Mouse (Mus musculus): ENCODE measurements around the gene Tmigd1.
A peak's percentile ranks its signal among the peaks of the same experiment; 100 is the strongest.
"Not testable (repeated sequence)": the region's sequence is repeated elsewhere in the genome, so short reads cannot be mapped to it uniquely, and the experiment has no call there.

Tmigd1 gene

DNA sequence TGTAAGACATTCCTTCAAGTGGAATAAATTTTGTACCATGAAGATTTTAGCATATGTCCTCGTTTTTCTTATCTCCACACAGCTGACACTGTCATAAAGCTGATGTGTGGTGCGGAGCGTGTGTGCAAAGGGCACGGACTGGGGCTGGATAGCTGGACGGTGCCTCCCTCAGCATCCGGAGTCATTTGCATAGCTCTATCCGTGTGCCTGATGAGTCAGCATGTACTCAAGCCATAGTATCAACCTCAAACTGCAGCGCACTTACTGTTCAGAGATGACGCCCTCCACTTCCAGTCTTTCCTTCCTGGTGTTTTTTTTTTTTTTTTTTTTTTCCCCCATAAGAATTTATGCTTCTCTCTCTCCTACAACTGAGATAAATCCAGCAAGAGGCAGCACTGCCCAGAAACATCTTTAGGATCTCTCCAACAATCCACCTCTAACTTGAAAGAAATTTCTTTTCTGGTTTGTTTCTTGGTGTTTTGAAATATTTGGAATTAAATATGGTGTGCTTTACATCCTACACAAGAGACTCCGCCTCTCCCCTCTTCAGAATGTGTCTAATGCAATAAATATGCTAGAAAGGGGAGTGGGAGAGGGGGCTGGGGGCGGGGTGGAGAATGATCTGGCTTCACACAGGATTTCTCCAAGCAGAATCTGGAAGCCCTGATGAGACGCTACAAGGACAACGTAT is 14.7 kb downstream of the Tmigd1 start:
- no peaks in the 10 kb centered on the region for H3K27me3 ChIP-seq (ENCODE audit: control insufficient read depth, insufficient read depth, low read length, poor library complexity, severe bottlenecking)
- no peak for DNase-seq (ENCODE audit: low read depth, low spot score)
- H3K36me3 ChIP-seq (ENCODE audit: control insufficient read depth, insufficient read depth, low read length, poor library complexity, severe bottlenecking) = no peaks in the 10 kb centered on the region

- H3K36me3 ChIP-seq (ENCODE audit: control insufficient read depth, insufficient read depth, low read length, poor library complexity, severe bottlenecking) = no peaks in the 10 kb centered on the region
- DNase-seq (ENCODE audit: low read depth, low spot score) = no peak
- no peaks in the 10 kb centered on the region for H3K27me3 ChIP-seq (ENCODE audit: control insufficient read depth, insufficient read depth, low read length, poor library complexity, severe bottlenecking)
Measured at GRCm38 (mm10) chr11:76917230-76917548, 15.2 kb downstream of the Tmigd1 start.

DNA sequence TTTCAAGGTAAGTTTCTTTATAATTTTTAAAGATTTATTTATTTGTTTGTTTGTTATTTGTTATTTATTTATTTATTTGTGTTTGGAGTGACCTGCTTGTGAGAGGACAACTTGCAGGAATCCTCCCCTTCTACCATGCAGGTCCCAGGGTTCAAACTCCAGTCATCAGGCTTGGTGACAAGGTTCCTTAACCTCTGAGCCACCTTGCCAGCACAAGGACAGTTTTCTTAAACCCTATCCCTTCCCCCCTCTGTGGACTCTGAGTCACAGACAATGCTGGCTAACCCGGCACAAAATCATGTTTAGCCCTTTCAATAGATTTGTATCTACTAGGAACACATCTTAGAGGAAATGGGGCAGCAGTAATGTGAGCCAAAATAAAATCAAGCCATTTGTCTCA is 18.6 kb downstream of the Tmigd1 start:
- Histone ChIP-seq H3K36me3 (ENCODE audit: control insufficient read depth, insufficient read depth, low read length, poor library complexity, severe bottlenecking) (no peaks in the 10 kb centered on the region), H3K27me3 (ENCODE audit: control insufficient read depth, insufficient read depth, low read length, poor library complexity, severe bottlenecking) (no peaks in the 10 kb centered on the region; the same call in 1 of the 2 replicates)
- DNase-seq (ENCODE audit: low read depth, low spot score) = no peak

DNA sequence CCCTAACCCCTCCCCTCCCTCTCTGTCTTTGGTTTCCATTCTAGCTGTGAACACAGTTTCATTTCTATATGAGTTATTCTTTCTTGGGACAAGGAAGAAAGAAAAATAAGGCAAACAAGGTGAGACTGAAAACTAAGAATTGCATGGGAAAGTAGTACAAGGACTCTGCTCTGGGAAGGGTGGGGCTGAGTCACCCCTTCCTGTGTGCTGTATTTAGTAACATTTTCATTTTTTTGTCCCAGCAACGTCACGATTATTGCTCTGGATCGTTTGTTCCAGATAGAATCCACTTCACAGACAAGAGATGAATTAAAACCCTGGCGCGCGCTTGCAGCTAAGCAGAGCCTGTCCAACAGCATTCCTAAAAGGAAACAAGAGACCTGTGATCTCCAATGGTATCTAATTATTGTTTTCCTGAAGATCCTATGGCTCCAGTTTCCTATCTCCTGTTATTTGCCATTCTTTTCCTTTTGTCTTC is 22.8 kb downstream of the Tmigd1 start, which contains the start of gene Blmh:
Gene Blmh (plus strand): TSS at position 51 of the 478 bp plus-strand sequence.
- no peak for DNase-seq (ENCODE audit: low read depth, low spot score)
- no peaks in the 10 kb centered on the region; the same call in 1 of the 2 replicates for H3K27me3 ChIP-seq (ENCODE audit: control insufficient read depth, insufficient read depth, low read length, poor library complexity, severe bottlenecking)
- H3K36me3 ChIP-seq (ENCODE audit: control insufficient read depth, insufficient read depth, low read length, poor library complexity, severe bottlenecking) = no peaks in the 10 kb centered on the region

GRCm38 (mm10) chr11:76928586-76928985 is 26.6 kb downstream of the Tmigd1 start:
- not testable (repeated sequence) for H3K36me3 ChIP-seq (ENCODE audit: control insufficient read depth, insufficient read depth, low read length, poor library complexity, severe bottlenecking); DNase-seq (ENCODE audit: low read depth, low spot score); H3K27me3 ChIP-seq (ENCODE audit: control insufficient read depth, insufficient read depth, low read length, poor library complexity, severe bottlenecking)

- no peaks in the 10 kb centered on the region for H3K36me3 ChIP-seq (ENCODE audit: control insufficient read depth, insufficient read depth, low read length, poor library complexity, severe bottlenecking)
- H3K27me3 ChIP-seq (ENCODE audit: control insufficient read depth, insufficient read depth, low read length, poor library complexity, severe bottlenecking) = no peaks in the 10 kb centered on the region
- DNase-seq (ENCODE audit: low read depth, low spot score) = peak; percentile 26
Measured at GRCm38 (mm10) chr11:76933209-76933608, 31.2 kb downstream of the Tmigd1 start.

GRCm38 (mm10) chr11:76936578-76936977 is 34.6 kb downstream of the Tmigd1 start:
- DNase-seq (ENCODE audit: low read depth, low spot score) = no peak
- Histone ChIP-seq H3K36me3 (ENCODE audit: control insufficient read depth, insufficient read depth, low read length, poor library complexity, severe bottlenecking) (no peaks in the 10 kb centered on the region), H3K27me3 (ENCODE audit: control insufficient read depth, insufficient read depth, low read length, poor library complexity, severe bottlenecking) (no peaks in the 10 kb centered on the region)

GRCm38 (mm10) chr11:76944839-76945238 is 42.9 kb downstream of the Tmigd1 start:
- no peaks in the 10 kb centered on the region for H3K27me3 ChIP-seq (ENCODE audit: control insufficient read depth, insufficient read depth, low read length, poor library complexity, severe bottlenecking)
- no peak for DNase-seq (ENCODE audit: low read depth, low spot score)
- H3K36me3 ChIP-seq (ENCODE audit: control insufficient read depth, insufficient read depth, low read length, poor library complexity, severe bottlenecking) = no peaks in the 10 kb centered on the region

- Histone ChIP-seq H3K36me3 (ENCODE audit: control insufficient read depth, insufficient read depth, low read length, poor library complexity, severe bottlenecking) (no peaks in the 10 kb centered on the region), H3K27me3 (ENCODE audit: control insufficient read depth, insufficient read depth, low read length, poor library complexity, severe bottlenecking) (no peaks in the 10 kb centered on the region)
- DNase-seq (ENCODE audit: low read depth, low spot score) = peak; percentile 87
Measured at GRCm38 (mm10) chr11:76945386-76946202, 43.6 kb downstream of the Tmigd1 start.

GRCm38 (mm10) chr11:76946203-76946585 is 44.2 kb downstream of the Tmigd1 start:
- H3K27me3 ChIP-seq (ENCODE audit: control insufficient read depth, insufficient read depth, low read length, poor library complexity, severe bottlenecking) = no peaks in the 10 kb centered on the region
- peaks cover under 1% of the 10 kb centered on the region; the same call in 1 of the 2 replicates for H3K36me3 ChIP-seq (ENCODE audit: control insufficient read depth, insufficient read depth, low read length, poor library complexity, severe bottlenecking)
- DNase-seq (ENCODE audit: low read depth, low spot score) = peak; percentile 5

DNA sequence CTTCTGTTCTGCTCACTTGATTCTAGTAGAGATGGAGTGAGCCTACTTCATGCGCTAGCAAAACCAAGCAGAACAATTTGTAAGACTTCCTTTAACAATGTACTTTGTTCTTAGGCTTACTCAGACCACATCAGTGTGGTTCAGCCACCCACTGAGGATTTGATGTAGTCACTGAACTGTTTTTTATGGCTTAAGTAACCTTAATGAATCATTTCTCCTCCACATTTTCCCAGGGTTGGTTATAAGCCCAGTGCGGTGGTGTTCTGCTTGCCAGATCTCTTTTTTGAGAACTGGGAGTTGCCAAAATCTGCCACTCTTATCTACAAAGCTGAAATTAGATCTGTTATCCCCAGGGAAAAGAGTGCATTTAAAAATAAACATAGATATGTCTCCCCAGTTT is 51.6 kb downstream of the Tmigd1 start:
- H3K36me3 ChIP-seq (ENCODE audit: control insufficient read depth, insufficient read depth, low read length, poor library complexity, severe bottlenecking) = peaks cover 9% of the 10 kb centered on the region
- no peaks in the 10 kb centered on the region for H3K27me3 ChIP-seq (ENCODE audit: control insufficient read depth, insufficient read depth, low read length, poor library complexity, severe bottlenecking)
- DNase-seq (ENCODE audit: low read depth, low spot score) = no peak

- no peak for DNase-seq (ENCODE audit: low read depth, low spot score)
- Histone ChIP-seq H3K36me3 (ENCODE audit: control insufficient read depth, insufficient read depth, low read length, poor library complexity, severe bottlenecking) (peaks cover 12% of the 10 kb centered on the region), H3K27me3 (ENCODE audit: control insufficient read depth, insufficient read depth, low read length, poor library complexity, severe bottlenecking) (no peaks in the 10 kb centered on the region)
Measured at GRCm38 (mm10) chr11:76965703-76966102, 63.7 kb downstream of the Tmigd1 start.

Data from splenic B cell, adult 2 months (primary cell).